Mouse (Mus musculus): ENCODE results near the gene Aoah. TPM values are rescaled to one million over a fixed set of nuclear protein-coding genes. Genes with fewer than 3 reads are reported as not detected.

Aoah gene
- 70.2 TPM for polyA plus RNA-seq (2014; fragmentation: Illumina TruSeq; extraction: RNeasy Lipid Tissue Mini Kit (QIAGEN cat#74804); ENCODE audit: low read depth, low replicate concordance)

GRCm38 (mm10) chr13:20793901-20794300 lies at the start of gene Aoah:
Gene Aoah (plus strand): TSS chr13:20794113.

GRCm38 (mm10) chr13:21074847-21075246 lies 280.9 kb downstream of the Aoah start, which contains the start of gene Olfr1370:
Gene Olfr1370 (minus strand): TSS chr13:21074947.

